Mouse (Mus musculus): Measurements from ENCODE around the gene Gm11214. TPM values are rescaled to one million over a fixed set of nuclear protein-coding genes. Genes with fewer than 3 reads are reported as not detected.

The Gm11214 gene
- total and polyA plus RNA-seq, 3 experiments, result 0.43 TPM; not detected in 2

DNA sequence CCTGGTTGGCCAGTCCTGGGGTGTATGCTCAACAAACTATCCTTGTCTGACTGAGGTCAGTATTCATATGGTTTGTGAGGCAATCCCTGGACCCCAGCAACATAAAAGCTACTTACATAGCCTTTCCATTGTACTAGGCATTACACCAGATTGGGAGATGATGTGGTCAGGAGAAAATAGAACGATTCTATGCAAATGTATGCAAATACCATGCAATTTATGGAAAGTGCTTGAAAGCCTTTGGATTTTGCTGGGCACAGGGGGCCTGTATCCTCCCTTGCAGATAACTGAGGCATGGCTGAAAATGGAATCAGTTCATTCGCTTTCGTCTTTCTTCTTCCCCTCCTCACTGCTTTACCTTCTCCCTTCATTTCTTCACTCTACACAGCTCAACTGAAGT, 18.4 kb upstream of the Gm11214 start:
- Histone ChIP-seq H3K36me3 (ENCODE audit: control insufficient read depth in 1 of 2, insufficient read depth in 2 of 2, low read length in 2 of 2) (no peaks in the 10 kb centered on the region), H3K9ac (ENCODE audit: control insufficient read depth, low read depth, low read length, poor library complexity, severe bottlenecking) (no peak overlapping the region), H3K9me3 (replicated peaks; ENCODE audit: insufficient read depth, low read length) (no peaks in the 10 kb centered on the region), H3K79me2 (ENCODE audit: control insufficient read depth, insufficient read depth, low read length, poor library complexity) (no peaks in the 10 kb centered on the region), H3K4me3 (ENCODE audit: control insufficient read depth in 1 of 2, insufficient read depth in 1 of 2, low read depth in 2 of 2, low read length in 2 of 2) (no peak overlapping the region), H3K4me1 (ENCODE audit: control insufficient read depth in 1 of 2, insufficient read depth in 2 of 2, low read length in 2 of 2) (no peaks in the 10 kb centered on the region), H3K27ac (ENCODE audit: control insufficient read depth, low read depth, low read length) (no peak overlapping the region), H3K27me3 (ENCODE audit: control insufficient read depth in 1 of 2, insufficient read depth in 2 of 2, low read length in 2 of 2) (no peaks in the 10 kb centered on the region)
- no peak for DNase-seq (ENCODE audit: low read depth, low spot score)
- TF ChIP-seq MAX (IDR thresholded peaks at IDR 0.05; ENCODE audit: low read length) (no peak), NELFE (IDR thresholded peaks at IDR 0.05; ENCODE audit: low read depth, low read length) (no peak)

DNA sequence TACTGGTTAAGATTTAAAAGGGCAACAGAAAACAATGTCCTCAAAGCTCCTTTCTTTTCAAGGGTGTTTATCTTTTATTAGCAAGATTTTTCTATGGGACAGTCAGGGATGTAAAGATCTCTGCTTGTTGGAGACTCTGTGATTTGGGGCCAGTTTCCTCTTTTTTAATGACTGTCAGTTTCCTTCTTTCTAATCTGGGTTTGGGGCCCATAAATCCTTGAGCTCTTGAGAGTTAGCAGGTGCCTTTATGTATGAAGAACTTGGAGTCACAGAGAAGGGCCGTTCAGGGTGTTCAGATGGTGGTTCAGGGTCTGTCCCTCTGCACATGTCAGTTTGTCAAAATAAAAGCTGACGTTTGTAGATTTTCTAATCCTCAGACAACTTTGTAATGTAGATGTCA, 11.9 kb upstream of the Gm11214 start:
- H3K4me1 ChIP-seq (ENCODE audit: control insufficient read depth in 1 of 2, insufficient read depth in 2 of 2, low read length in 2 of 2), result no peaks in the 10 kb centered on the region
- no peak overlapping the region for H3K9ac ChIP-seq (ENCODE audit: control insufficient read depth, low read depth, low read length, poor library complexity, severe bottlenecking)
- no peaks in the 10 kb centered on the region for H3K36me3 ChIP-seq (ENCODE audit: control insufficient read depth in 1 of 2, insufficient read depth in 2 of 2, low read length in 2 of 2)
- TF ChIP-seq USF2 (IDR thresholded peaks at IDR 0.05; ENCODE audit: borderline replicate concordance in 1 of 2, insufficient read depth in 1 of 2, low read depth in 1 of 2, low read length in 2 of 2), result no peak
- TF ChIP-seq POLR2A (IDR thresholded peaks at IDR 0.05; ENCODE audit: control insufficient read depth in 1 of 2, insufficient read depth in 1 of 2, low read depth in 1 of 2, low read length in 2 of 2, poor library complexity in 1 of 2), result no peak
- no peak for TF ChIP-seq ZKSCAN1 (IDR thresholded peaks at IDR 0.05; ENCODE audit: low read depth, low read length)
- no peak for TF ChIP-seq MAZ (IDR thresholded peaks at IDR 0.05; ENCODE audit: low read depth, low read length)
- no peak for TF ChIP-seq HCFC1 (IDR thresholded peaks at IDR 0.05; ENCODE audit: low read depth, low read length)
- TF ChIP-seq POLR2AphosphoS5 (IDR thresholded peaks at IDR 0.05; ENCODE audit: borderline replicate concordance, low read depth, low read length), result no peak
- no peak for TF ChIP-seq KAT2A (conservative IDR thresholded peaks at IDR 0.05; ENCODE audit: low read depth, low read length)
- no peak for TF ChIP-seq NELFE (IDR thresholded peaks at IDR 0.05; ENCODE audit: low read depth, low read length)
- TF ChIP-seq ZMIZ1 (IDR thresholded peaks at IDR 0.05; ENCODE audit: low read depth, low read length), result no peak
- TF ChIP-seq SMC3 (IDR thresholded peaks at IDR 0.05; ENCODE audit: low read depth, low read length), result no peak
- TF ChIP-seq RCOR1 (IDR thresholded peaks at IDR 0.05; ENCODE audit: low read depth, low read length), result no peak
- TF ChIP-seq CHD1 (IDR thresholded peaks at IDR 0.05; ENCODE audit: low read depth, low read length), result no peak
- no peak for TF ChIP-seq GATA1 (IDR thresholded peaks at IDR 0.05; ENCODE audit: low read depth, low read length)
- DNase-seq (ENCODE audit: low read depth, low spot score), result no peak
- no peak overlapping the region for H3K27ac ChIP-seq (ENCODE audit: control insufficient read depth, low read depth, low read length)
- no peaks in the 10 kb centered on the region for H3K27me3 ChIP-seq (ENCODE audit: control insufficient read depth in 1 of 2, insufficient read depth in 2 of 2, low read length in 2 of 2)
- no peaks in the 10 kb centered on the region for H3K9me3 ChIP-seq (replicated peaks; ENCODE audit: insufficient read depth, low read length)
- H3K79me2 ChIP-seq (ENCODE audit: control insufficient read depth, insufficient read depth, low read length, poor library complexity), result no peaks in the 10 kb centered on the region
- no peak overlapping the region for H3K4me3 ChIP-seq (ENCODE audit: control insufficient read depth in 1 of 2, insufficient read depth in 1 of 2, low read depth in 2 of 2, low read length in 2 of 2)

DNA sequence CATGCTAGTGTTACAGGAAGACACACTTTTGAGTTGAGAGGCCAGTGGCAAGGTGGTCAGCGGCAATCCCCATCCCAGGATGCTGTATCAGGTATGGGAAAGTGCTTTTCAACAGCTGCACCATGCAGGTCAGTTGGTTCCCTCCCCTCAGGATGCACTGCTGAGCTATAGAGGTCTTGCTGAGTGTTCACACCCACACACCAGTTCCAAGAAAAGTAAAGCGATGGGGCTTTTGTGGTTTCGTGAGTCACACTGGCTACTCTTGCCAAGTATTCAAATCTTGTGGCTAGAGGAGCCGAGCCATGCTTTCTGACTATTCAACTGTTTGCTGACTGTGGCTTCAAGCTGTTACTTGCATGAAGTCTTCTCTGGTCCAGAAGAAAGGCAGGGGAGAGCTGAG, 5.1 kb upstream of the Gm11214 start:
- H3K79me2 ChIP-seq (ENCODE audit: control insufficient read depth, insufficient read depth, low read length, poor library complexity), result no peaks in the 10 kb centered on the region
- no peak overlapping the region for H3K4me3 ChIP-seq (ENCODE audit: control insufficient read depth in 1 of 2, insufficient read depth in 1 of 2, low read depth in 2 of 2, low read length in 2 of 2)
- H3K27ac ChIP-seq (ENCODE audit: control insufficient read depth, low read depth, low read length), result no peak overlapping the region
- H3K27me3 ChIP-seq (ENCODE audit: control insufficient read depth in 1 of 2, insufficient read depth in 2 of 2, low read length in 2 of 2), result no peaks in the 10 kb centered on the region
- TF ChIP-seq ELF1 (IDR thresholded peaks at IDR 0.05; ENCODE audit: low read depth, low read length) (no peak), ZNF384 (IDR thresholded peaks at IDR 0.05; ENCODE audit: low read depth, low read length) (no peak), ETS1 (IDR thresholded peaks at IDR 0.05; ENCODE audit: low read depth, low read length) (0 out of 2 replicates have a peak, but pooled peaks have one; percentile 13), JUND (IDR thresholded peaks at IDR 0.05; ENCODE audit: low read depth, low read length) (peak; percentile 51; the same call in 1 of the 2 replicates), ZMIZ1 (IDR thresholded peaks at IDR 0.05; ENCODE audit: low read depth, low read length) (no peak), NRF1 (IDR thresholded peaks at IDR 0.05; ENCODE audit: insufficient read depth, low read depth, low read length, poor library complexity, severe bottlenecking) (no peak), EP300 (IDR thresholded peaks at IDR 0.05; ENCODE audit: low read depth in 1 of 2, low read length in 2 of 2) (peak in 1 of 2 experiments; percentile 30; a peak in 1 of 4 replicates), POLR2A (IDR thresholded peaks at IDR 0.05; ENCODE audit: control insufficient read depth in 1 of 2, insufficient read depth in 1 of 2, low read depth in 1 of 2, low read length in 2 of 2, poor library complexity in 1 of 2) (no peak), CHD2 (IDR thresholded peaks at IDR 0.05; ENCODE audit: low read length) (no peak), GATA1 (IDR thresholded peaks at IDR 0.05; ENCODE audit: low read depth, low read length) (no peak), CHD1 (IDR thresholded peaks at IDR 0.05; ENCODE audit: low read depth, low read length) (no peak)
- H3K36me3 ChIP-seq (ENCODE audit: control insufficient read depth in 1 of 2, insufficient read depth in 2 of 2, low read length in 2 of 2), result peaks cover 0 to 13% of the 10 kb centered on the region in 2 experiments; a peak in 2 of 4 replicates
- DNase-seq (ENCODE audit: low read depth, low spot score), result peak; percentile 70
- no peaks in the 10 kb centered on the region for H3K9me3 ChIP-seq (replicated peaks; ENCODE audit: insufficient read depth, low read length)
- peaks cover 0 to 16% of the 10 kb centered on the region in 2 experiments; a peak in 1 of 4 replicates for H3K4me1 ChIP-seq (ENCODE audit: control insufficient read depth in 1 of 2, insufficient read depth in 2 of 2, low read length in 2 of 2)
- no peak overlapping the region for H3K9ac ChIP-seq (ENCODE audit: control insufficient read depth, low read depth, low read length, poor library complexity, severe bottlenecking)
